Mouse (Mus musculus) G1E-ER4 (cell line): Measurements from ENCODE around the gene Bend5. TPM values are rescaled to one million over a fixed set of nuclear protein-coding genes. Genes with fewer than 3 reads are reported as not detected.

Source experiments
- GATA1 ChIP-seq: IDR thresholded peaks from one replicate; pipeline ENCODE4 v1.8.0; 2012; ENCODE audit warnings: low read length, inconsistent platforms
- polyA plus RNA-seq: library from polyadenylated mRNA; stranded (reverse); fragments of >175 nt; gene quantifications from 2 replicates; pipeline ENCODE4 v1.2.3, GENCODE M21; 2012

Bend5 gene
- polyA plus RNA-seq, 1 experiment: not detected

- no peak for TF ChIP-seq GATA1
Measured at GRCm38 (mm10) chr4:111501441-111501840, 86.6 kb downstream of the Bend5 start.

GRCm38 (mm10) chr4:111502965-111503727 lies 88.3 kb downstream of the Bend5 start:
- no peak for TF ChIP-seq GATA1

GRCm38 (mm10) chr4:111504952-111505351 lies 90.1 kb downstream of the Bend5 start:
- no peak for TF ChIP-seq GATA1
